Comparison of ENCODE assay signal across 29 mouse cellular contexts in the genomic region with DNA sequence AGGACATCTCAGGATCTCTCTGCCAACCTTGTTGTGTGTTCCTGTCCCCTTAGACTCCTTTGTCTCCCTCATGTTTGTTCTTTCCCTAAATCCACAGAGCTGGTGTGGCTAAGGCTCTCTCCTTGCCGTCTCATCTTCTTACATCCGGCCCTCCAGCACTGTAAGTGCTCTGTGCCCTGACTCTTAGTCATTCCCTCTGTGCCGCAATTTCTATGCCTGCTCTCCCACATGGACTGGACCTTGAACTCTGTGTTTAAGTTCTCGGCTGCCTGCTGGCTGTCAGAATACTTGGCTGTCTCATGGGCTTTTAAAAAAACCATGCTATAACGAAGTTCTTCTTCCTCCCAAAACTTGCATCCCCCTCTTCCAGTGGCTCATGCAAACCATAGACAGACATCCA. TPM values are rescaled to one million over a fixed set of nuclear protein-coding genes. Genes with fewer than 3 reads are reported as not detected.
DNase-seq lines count a peak whose midpoint lies in the region; ATAC-seq and TF ChIP-seq lines count a peak whose summit lies in the region.
"Had no signal": no experiment of that assay in that cellular context is flagged by ENCODE, and none has a peak within 500 bp of the region (broad histone marks: within the 10 kb centered on the region; RNA-seq: fewer than 3 reads in every experiment).

No protein-coding gene starts in this region.

- peak; percentile 61; the same call in 1 of the 2 replicates for ATAC-seq in kidney, postnatal 0 days (replicated peaks; ENCODE audit: low FRiP score, low read depth)
- ATAC-seq in midbrain, postnatal 0 days (ENCODE audit: low FRiP score), result no peak
- ATAC-seq: activated CD4-positive, CD25-positive, alpha-beta regulatory T cell, adult 4 months; CD4-positive, CD25-positive, alpha-beta regulatory T cell, adult 4 months; forebrain, embryonic 16.5 days; hindbrain, postnatal 0 days; midbrain, embryonic 15.5 days had no signal

- H3K27me3 ChIP-seq in liver, adult 2 months (ENCODE audit: control insufficient read depth, insufficient read depth, low read length), result no peaks in the 10 kb centered on the region
- H3K27me3 ChIP-seq in kidney, postnatal 0 days (ENCODE audit: insufficient read depth, low read length), result no peaks in the 10 kb centered on the region
- H3K27me3 ChIP-seq in midbrain, postnatal 0 days (ENCODE audit: insufficient read depth, low read length), result no peaks in the 10 kb centered on the region
- H3K27me3 ChIP-seq: embryonic facial prominence, embryonic 15.5 days; midbrain, embryonic 15.5 days; neural tube, embryonic 15.5 days had no signal

- DNase-seq in adrenal gland, adult (ENCODE audit: inconsistent age in 2 of 2, low spot score in 1 of 2), result peak; percentile 43 to 70
- no peak for DNase-seq in adrenal gland, postnatal 4 days (ENCODE audit: low spot score in 2 of 2)
- DNase-seq in liver, adult 2 months (ENCODE audit: extremely low read depth, low read depth, low spot score), result peak; percentile 47
- no peak for DNase-seq in liver
- DNase-seq in kidney, postnatal 0 days (ENCODE audit: low spot score), result no peak
- peak; percentile 47 for DNase-seq in yolk sac, embryonic 10.5 days (ENCODE audit: low spot score)
- DNase-seq in layer of hippocampus, adult 9-10 months (ENCODE audit: low spot score), result no peak
- DNase-seq in midbrain, postnatal 0 days (ENCODE audit: low spot score), result no peak
- DNase-seq: cerebellum, adult 11-12 months; cerebellum, postnatal 36 days; gastrocnemius, postnatal 36 days; layer of hippocampus, postnatal 36 days; lung, embryonic 14.5 days; lung, postnatal 36 days; right cerebral cortex, postnatal 25 days; thymus, postnatal 14 days had no signal

- H3K9ac ChIP-seq in liver, adult 2 months (ENCODE audit: low read depth, low read length), result no peak overlapping the region
- no peak overlapping the region for H3K9ac ChIP-seq in kidney, postnatal 0 days (ENCODE audit: low read depth, low read length)
- H3K9ac ChIP-seq in midbrain, postnatal 0 days (replicated peaks; ENCODE audit: low read length, poor library complexity, severe bottlenecking), result no peak overlapping the region
- H3K9ac ChIP-seq: embryonic facial prominence, embryonic 15.5 days; limb, embryonic 15.5 days; lung, embryonic 14.5 days; midbrain, embryonic 15.5 days; neural tube, embryonic 15.5 days had no signal

- H3K4me3 ChIP-seq in liver, adult 2 months (ENCODE audit: insufficient read depth, low read depth, low read length), result no peak overlapping the region
- no peak overlapping the region for H3K4me3 ChIP-seq in kidney, postnatal 0 days (replicated peaks; ENCODE audit: low read depth, low read length)
- no peak overlapping the region for H3K4me3 ChIP-seq in midbrain, postnatal 0 days (ENCODE audit: low read depth, low read length)
- H3K4me3 ChIP-seq: embryonic facial prominence, embryonic 15.5 days; hindbrain, embryonic 10.5 days; limb, embryonic 15.5 days; midbrain, embryonic 15.5 days; neural tube, embryonic 15.5 days had no signal

- peaks cover 2% of the 10 kb centered on the region; the same call in 1 of the 2 replicates for H3K4me1 ChIP-seq in liver, adult 2 months (ENCODE audit: control insufficient read depth, insufficient read depth, low read length)
- H3K4me1 ChIP-seq in kidney, postnatal 0 days (replicated peaks; ENCODE audit: insufficient read depth, low read length), result no peaks in the 10 kb centered on the region
- H3K4me1 ChIP-seq in midbrain, postnatal 0 days (ENCODE audit: insufficient read depth, low read length), result no peaks in the 10 kb centered on the region
- H3K4me1 ChIP-seq: embryonic facial prominence, embryonic 15.5 days; hindbrain, embryonic 10.5 days; limb, embryonic 15.5 days; midbrain, embryonic 15.5 days; neural tube, embryonic 15.5 days had no signal

- peaks cover 1% of the 10 kb centered on the region for H3K36me3 ChIP-seq in liver, adult 2 months (ENCODE audit: control insufficient read depth, insufficient read depth, low read length)
- 0 out of 2 replicates have a peak, but pooled peaks cover under 1% of the 10 kb centered on the region for H3K36me3 ChIP-seq in kidney, postnatal 0 days (ENCODE audit: insufficient read depth, low read length)
- peaks cover under 1% of the 10 kb centered on the region; the same call in 1 of the 2 replicates for H3K36me3 ChIP-seq in midbrain, postnatal 0 days (ENCODE audit: insufficient read depth, low read length)

- H3K9me3 ChIP-seq in kidney, postnatal 0 days (replicated peaks; ENCODE audit: low read length), result no peaks in the 10 kb centered on the region
- H3K9me3 ChIP-seq in midbrain, postnatal 0 days (ENCODE audit: low read length), result no peaks in the 10 kb centered on the region
- H3K9me3 ChIP-seq: embryonic facial prominence, embryonic 15.5 days; hindbrain, embryonic 10.5 days; limb, embryonic 15.5 days; midbrain, embryonic 15.5 days; neural tube, embryonic 15.5 days had no signal

- H3K4me2 ChIP-seq in kidney, postnatal 0 days (ENCODE audit: low read length), result no peak overlapping the region
- H3K4me2 ChIP-seq in midbrain, postnatal 0 days (ENCODE audit: low read depth, low read length, poor library complexity, severe bottlenecking), result no peak overlapping the region
- H3K4me2 ChIP-seq: embryonic facial prominence, embryonic 15.5 days; limb, embryonic 15.5 days; lung, embryonic 14.5 days; midbrain, embryonic 15.5 days; neural tube, embryonic 15.5 days had no signal

- H3K79me2 ChIP-seq in liver, adult 2 months (ENCODE audit: control insufficient read depth, insufficient read depth, low read length), result no peaks in the 10 kb centered on the region

- TF ChIP-seq POLR2A in liver, adult 2 months (IDR thresholded peaks at IDR 0.05; ENCODE audit: extremely low read depth, insufficient read depth, low read length), result no peak

- H3K27ac ChIP-seq in liver, adult 2 months (replicated peaks; ENCODE audit: insufficient read depth, low read depth, low read length), result no peak overlapping the region
- H3K27ac ChIP-seq in kidney, postnatal 0 days, result no peak overlapping the region
- H3K27ac ChIP-seq in midbrain, postnatal 0 days (ENCODE audit: low read depth, low read length), result no peak overlapping the region
- H3K27ac ChIP-seq: embryonic facial prominence, embryonic 15.5 days; hindbrain, embryonic 10.5 days; hindbrain, postnatal 0 days; limb, embryonic 15.5 days; midbrain, embryonic 15.5 days; neural tube, embryonic 15.5 days had no signal

- no peak for TF ChIP-seq CTCF in liver, adult 2 months (IDR thresholded peaks at IDR 0.05; ENCODE audit: low read depth, low read length)
- TF ChIP-seq CTCF in kidney, postnatal 0 days (IDR thresholded peaks at IDR 0.05; ENCODE audit: low read depth), result no peak
- no peak for TF ChIP-seq CTCF in midbrain, postnatal 0 days (IDR thresholded peaks at IDR 0.05)

- 17% methylated on average over 5 of the region's 5 CpGs for WGBS in liver, adult 2 months
- 51% methylated on average over 5 of the region's 5 CpGs for WGBS in kidney, postnatal 0 days
- 76% methylated on average over 5 of the region's 5 CpGs for WGBS in midbrain, postnatal 0 days

RNA-seq across cellular contexts. Expression of gene Epb42, which starts 14.0 kb away (rescaled TPM):
- 10 to 100 TPM in 1 of 2 experiments, 1 to 10 TPM in 1; 6.1 to 16.0 TPM for total RNA-seq in adrenal gland, postnatal 4 days (2021)
- total RNA-seq in liver, adult 2 months (2014; rRNA removed), result not detected in 2 replicates
- polyA plus RNA-seq in liver, adult 2 months (2012; rRNA removed), result 0.10 TPM in 1 of 2 replicates, not detected in the other
- 2.1 TPM in 2 replicates for polyA plus RNA-seq in kidney, postnatal 0 days (2015; fragmentation: Nextera tagmentation; extraction: Ambion mirVana)
- not detected in 2 replicates for total RNA-seq in midbrain, postnatal 0 days (2014; rRNA removed)
- 0.12 TPM in 1 of 2 replicates, not detected in the other for polyA plus RNA-seq in midbrain, postnatal 0 days (2015; fragmentation: Nextera tagmentation; extraction: Ambion mirVana)
- total RNA-seq: ES-E14; gastrocnemius, postnatal 36 days; layer of hippocampus, adult 18-20 months; layer of hippocampus, postnatal 36 days; left cerebral cortex, postnatal 25 days had no signal
- polyA plus RNA-seq: testis, adult 2 months had no signal

RNA-seq across cellular contexts. Expression of gene Ccndbp1, which starts 14.7 kb away (rescaled TPM):
- 10 to 100 TPM; 52.7 to 53.5 TPM for total RNA-seq in adrenal gland, postnatal 4 days (2021)
- 13.7 and 13.8 TPM in 2 replicates for total RNA-seq in liver, adult 2 months (2014; rRNA removed)
- polyA plus RNA-seq in liver, adult 2 months (2012; rRNA removed), result 10.1 and 12.5 TPM in 2 replicates
- polyA plus RNA-seq in kidney, postnatal 0 days (2015; fragmentation: Nextera tagmentation; extraction: Ambion mirVana), result 53.3 and 54.1 TPM in 2 replicates
- 51.9 and 65.7 TPM in 2 replicates for total RNA-seq in midbrain, postnatal 0 days (2014; rRNA removed)
- polyA plus RNA-seq in midbrain, postnatal 0 days (2015; fragmentation: Nextera tagmentation; extraction: Ambion mirVana), result 77.8 and 79.7 TPM in 2 replicates

RNA-seq across cellular contexts. Expression of gene Tmem62, which starts 46.1 kb away (rescaled TPM):
- total RNA-seq in adrenal gland, postnatal 4 days (2021), result 10 to 100 TPM in 1 of 2 experiments, 1 to 10 TPM in 1; 9.3 to 10.8 TPM
- 13.6 and 17.7 TPM in 2 replicates for total RNA-seq in liver, adult 2 months (2014; rRNA removed)
- polyA plus RNA-seq in liver, adult 2 months (2012; rRNA removed), result 7.4 and 8.0 TPM in 2 replicates
- polyA plus RNA-seq in kidney, postnatal 0 days (2015; fragmentation: Nextera tagmentation; extraction: Ambion mirVana), result 6.1 and 6.9 TPM in 2 replicates
- total RNA-seq in midbrain, postnatal 0 days (2014; rRNA removed), result 20.9 and 21.5 TPM in 2 replicates
- 14.3 and 14.5 TPM in 2 replicates for polyA plus RNA-seq in midbrain, postnatal 0 days (2015; fragmentation: Nextera tagmentation; extraction: Ambion mirVana)

RNA-seq across cellular contexts. Expression of gene Ubr1, which starts 52.4 kb away (rescaled TPM):
- total RNA-seq in adrenal gland, postnatal 4 days (2021), result 10 to 100 TPM; 35.8 to 38.7 TPM
- total RNA-seq in liver, adult 2 months (2014; rRNA removed), result 16.1 and 19.1 TPM in 2 replicates
- 10.2 and 14.4 TPM in 2 replicates for polyA plus RNA-seq in liver, adult 2 months (2012; rRNA removed)
- polyA plus RNA-seq in kidney, postnatal 0 days (2015; fragmentation: Nextera tagmentation; extraction: Ambion mirVana), result 16.2 and 18.6 TPM in 2 replicates
- total RNA-seq in midbrain, postnatal 0 days (2014; rRNA removed), result 31.0 and 34.0 TPM in 2 replicates
- polyA plus RNA-seq in midbrain, postnatal 0 days (2015; fragmentation: Nextera tagmentation; extraction: Ambion mirVana), result 24.5 and 28.0 TPM in 2 replicates

Comparison
In these comparisons a context has a peak if more than half of its experiments do, and no peak if none do; other contexts are left out.
1. DNase-seq: peak in adrenal gland, adult (2 of 2), liver, adult 2 months (single experiment) and yolk sac, embryonic 10.5 days (single experiment); none in adrenal gland, postnatal 4 days (0 of 2), liver (single experiment), kidney, postnatal 0 days (single experiment), layer of hippocampus, adult 9-10 months (single experiment) and midbrain, postnatal 0 days (single experiment).